Mouse (Mus musculus): ENCODE results near the gene Lair1.
"Not testable (repeated sequence)": the region's sequence is repeated elsewhere in the genome, so short reads cannot be mapped to it uniquely, and the experiment has no call there.

Gene Lair1

GRCm38 (mm10) chr7:4063013-4063412 lies at the start of gene Lair1:
Gene Lair1, minus strand, starts transcription at chr7:4063204.
- no peak for DNase-seq (ENCODE audit: low spot score in 2 of 2)

- DNase-seq (ENCODE audit: low spot score in 2 of 2): no peak
These were observed 48.8 kb upstream of the Lair1 start for GRCm38 (mm10) chr7:4111766-4112165.

GRCm38 (mm10) chr7:4103411-4103810 lies 40.4 kb upstream of the Lair1 start:
- DNase-seq (ENCODE audit: low spot score in 2 of 2): no peak

GRCm38 (mm10) chr7:4101144-4101543 lies 38.1 kb upstream of the Lair1 start:
- DNase-seq (ENCODE audit: low spot score in 2 of 2): no peak

DNA sequence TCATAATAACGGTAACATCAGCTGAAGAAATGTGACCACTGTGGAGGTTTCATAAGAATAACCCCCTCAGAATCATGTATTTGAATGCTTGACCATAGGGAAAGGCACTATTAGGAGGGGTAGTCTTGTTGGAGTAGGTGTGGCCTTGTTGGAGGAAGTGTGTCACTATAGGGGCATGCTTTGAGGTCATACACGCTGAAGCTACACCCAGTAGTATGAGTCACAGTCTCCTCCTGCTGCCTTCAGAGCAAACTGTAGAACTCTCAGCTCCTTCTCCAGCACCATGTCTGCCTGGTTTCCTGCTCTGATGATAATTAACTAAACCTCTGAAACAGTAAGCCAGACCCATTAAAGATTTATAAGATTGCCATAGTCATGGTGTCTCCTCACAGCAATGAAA lies 35.8 kb upstream of the Lair1 start:
- no peak for DNase-seq (ENCODE audit: low spot score in 2 of 2)

- no peak for DNase-seq (ENCODE audit: low spot score in 2 of 2)
These were observed 35.3 kb upstream of the Lair1 start for GRCm38 (mm10) chr7:4098301-4098700.

DNA sequence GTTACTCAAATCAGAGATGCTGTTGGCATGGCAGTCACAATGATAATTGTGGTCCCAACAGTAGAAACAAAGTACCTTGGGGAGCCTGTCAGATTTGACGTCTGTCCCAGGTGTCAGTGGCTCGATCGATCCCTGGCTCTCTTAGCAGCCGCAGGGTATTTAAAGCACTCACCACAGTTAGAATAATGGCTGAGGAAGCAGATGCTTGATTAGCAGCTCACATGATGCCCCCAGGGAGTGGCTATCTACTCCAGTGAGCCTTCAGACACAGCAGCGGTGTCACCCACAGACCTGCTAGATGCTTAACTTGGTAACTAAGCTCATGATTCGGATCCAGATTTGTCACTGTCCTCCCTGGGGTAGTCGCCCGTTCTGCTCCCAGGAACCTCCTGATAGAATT lies 28.2 kb upstream of the Lair1 start:
- peak in 1 of 2 experiments; percentile 20 for DNase-seq (ENCODE audit: low spot score in 2 of 2)

DNA sequence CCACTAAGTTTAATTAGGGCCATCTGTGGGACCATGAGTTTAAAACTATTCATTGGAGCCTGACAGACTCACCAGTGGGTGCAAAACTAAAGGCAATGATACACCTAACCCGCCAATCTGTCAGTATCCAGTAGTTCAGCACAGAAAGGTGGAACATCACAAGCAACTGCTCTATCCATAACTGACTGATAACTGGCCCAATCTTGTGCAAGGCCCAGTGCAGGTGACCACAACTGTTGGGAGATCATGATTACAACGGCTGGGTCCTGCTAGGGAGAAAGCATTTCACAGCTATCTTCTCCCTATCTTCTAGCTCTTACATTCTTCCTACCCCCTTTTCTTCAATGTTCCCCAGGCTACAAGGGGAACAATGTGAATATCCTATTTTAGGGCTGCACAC lies 25.7 kb upstream of the Lair1 start:
- DNase-seq (ENCODE audit: low spot score in 2 of 2): no peak

GRCm38 (mm10) chr7:4087896-4088480 lies 25.0 kb upstream of the Lair1 start:
- DNase-seq (ENCODE audit: low spot score in 2 of 2): no peak

GRCm38 (mm10) chr7:4087238-4087895 lies 24.4 kb upstream of the Lair1 start:
- DNase-seq (ENCODE audit: low spot score in 2 of 2): no peak

DNA sequence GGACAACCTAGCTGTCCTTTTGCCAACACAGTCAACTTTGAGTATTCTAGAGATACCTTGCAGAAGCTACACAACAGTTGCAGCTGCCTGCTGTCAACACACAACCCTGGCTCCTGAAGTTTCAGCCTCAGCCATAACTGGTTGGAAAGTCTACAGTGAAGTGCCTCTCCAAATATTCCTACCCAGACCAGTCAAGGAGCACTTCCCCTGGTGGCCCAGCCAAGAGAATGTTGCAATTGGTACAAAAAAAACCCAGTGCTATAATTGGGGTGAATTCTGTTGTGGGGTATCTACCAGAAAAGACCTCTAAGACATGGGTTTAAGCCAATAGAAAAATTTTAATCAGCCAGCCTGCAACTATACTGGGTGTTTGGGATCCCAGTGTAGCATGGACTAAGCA lies 22.6 kb upstream of the Lair1 start:
- no peak for DNase-seq (ENCODE audit: low spot score in 2 of 2)

DNA sequence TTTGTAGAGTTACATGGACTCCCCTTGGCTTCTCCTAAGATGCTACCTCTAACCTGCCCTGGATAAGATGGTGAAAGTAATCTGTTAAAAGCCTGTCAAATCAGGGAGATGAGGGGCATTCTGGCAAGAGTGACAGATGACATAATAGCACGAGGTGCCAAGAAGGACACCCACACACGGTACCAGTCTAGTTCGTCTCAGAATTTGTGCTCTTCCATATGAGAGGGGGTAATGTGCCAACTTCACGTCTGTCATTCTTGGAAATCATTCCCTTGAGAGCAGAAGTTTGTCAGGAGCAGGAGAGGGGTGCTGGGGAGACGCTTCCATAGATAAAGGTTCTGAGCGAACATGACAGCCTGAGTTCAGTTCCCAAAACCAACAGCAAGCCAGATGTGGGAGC lies 21.2 kb upstream of the Lair1 start:
- DNase-seq (ENCODE audit: low spot score in 2 of 2): no peak

DNA sequence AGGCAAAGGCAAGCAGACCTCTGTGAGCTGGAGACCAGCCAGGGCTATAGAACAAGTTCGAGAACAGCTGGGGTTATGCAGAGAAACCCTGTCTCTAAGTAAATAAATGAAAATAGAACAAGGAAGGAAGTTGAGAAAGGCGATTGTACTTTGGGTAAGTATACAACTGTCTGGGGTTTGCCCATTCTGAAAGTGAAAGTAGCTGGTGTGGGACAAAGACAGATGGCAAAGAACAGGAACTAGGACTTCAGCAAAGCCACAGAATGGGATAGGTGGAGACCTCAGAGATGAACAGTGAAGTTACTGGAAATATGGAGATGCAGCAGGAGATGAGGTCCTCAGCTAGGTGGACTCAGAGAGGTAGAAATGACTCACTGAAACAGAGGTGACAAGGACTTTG lies 19.8 kb upstream of the Lair1 start:
- peak in 1 of 2 experiments; percentile 27 for DNase-seq (ENCODE audit: low spot score in 2 of 2)

DNA sequence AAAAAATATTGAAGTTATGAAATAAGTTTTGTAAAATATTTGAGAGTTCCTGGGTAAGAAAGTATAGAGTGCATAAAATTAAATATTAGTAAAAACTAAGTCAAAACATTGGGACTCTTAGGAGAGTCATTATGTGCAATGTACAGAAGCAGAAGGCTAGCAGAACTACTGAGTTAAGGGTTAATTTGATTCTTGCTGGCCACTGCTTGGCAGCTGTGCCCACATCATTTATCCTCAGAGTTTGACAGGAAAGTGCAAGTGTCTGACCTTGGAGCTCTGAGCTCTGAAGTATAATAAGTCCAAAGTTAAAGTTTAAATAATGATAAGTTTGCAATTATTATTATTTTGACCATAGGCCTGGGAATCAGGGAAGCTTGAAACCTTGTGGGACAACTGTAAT lies 18.7 kb upstream of the Lair1 start:
- DNase-seq (ENCODE audit: low spot score in 2 of 2): no peak

DNA sequence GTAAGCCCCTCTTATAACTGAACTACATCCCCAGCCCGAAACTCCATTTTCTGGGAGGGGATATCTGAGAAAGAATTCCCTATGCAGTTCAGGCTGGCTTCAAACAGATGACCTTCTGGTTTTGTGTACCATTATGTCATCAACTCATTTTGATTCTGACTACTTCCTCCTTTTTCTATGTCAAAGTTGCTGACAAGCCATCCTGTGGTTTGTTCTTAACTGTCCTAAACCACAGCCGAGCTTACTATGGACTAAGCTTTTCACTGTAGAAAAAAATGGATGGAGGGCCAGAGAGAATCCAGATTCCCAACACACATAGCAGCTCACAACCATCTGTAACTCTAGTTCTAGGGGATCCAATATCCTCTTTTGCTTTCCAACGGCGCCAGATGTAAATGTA lies 17.5 kb upstream of the Lair1 start:
- no peak for DNase-seq (ENCODE audit: low spot score in 2 of 2)

GRCm38 (mm10) chr7:4079511-4079910 lies 16.5 kb upstream of the Lair1 start:
- no peak for DNase-seq (ENCODE audit: low spot score in 2 of 2)

- no peak for DNase-seq (ENCODE audit: low spot score in 2 of 2)
These were observed 10.1 kb upstream of the Lair1 start for GRCm38 (mm10) chr7:4073144-4073543.

DNA sequence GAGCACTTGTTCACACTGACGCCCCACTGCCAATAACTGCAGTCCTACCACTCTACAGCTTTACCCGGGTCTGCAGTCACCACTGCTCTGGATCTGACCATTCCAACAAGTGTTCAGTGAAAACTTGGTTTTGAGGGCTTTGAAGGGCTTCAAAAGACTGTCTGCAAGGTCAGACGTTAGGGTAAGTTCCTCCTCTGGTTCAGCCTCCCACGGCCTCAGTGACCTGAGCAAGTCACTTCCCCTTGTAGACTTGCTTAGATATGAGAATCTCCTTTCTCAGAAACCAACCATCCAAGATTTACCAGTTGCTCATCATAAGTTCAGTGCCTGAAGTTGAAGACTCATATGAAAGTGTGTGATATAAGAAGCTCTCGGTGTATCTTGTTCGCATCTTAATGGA lies 8.1 kb upstream of the Lair1 start:
- peak; percentile 29 to 62 for DNase-seq (ENCODE audit: low spot score in 2 of 2)

DNA sequence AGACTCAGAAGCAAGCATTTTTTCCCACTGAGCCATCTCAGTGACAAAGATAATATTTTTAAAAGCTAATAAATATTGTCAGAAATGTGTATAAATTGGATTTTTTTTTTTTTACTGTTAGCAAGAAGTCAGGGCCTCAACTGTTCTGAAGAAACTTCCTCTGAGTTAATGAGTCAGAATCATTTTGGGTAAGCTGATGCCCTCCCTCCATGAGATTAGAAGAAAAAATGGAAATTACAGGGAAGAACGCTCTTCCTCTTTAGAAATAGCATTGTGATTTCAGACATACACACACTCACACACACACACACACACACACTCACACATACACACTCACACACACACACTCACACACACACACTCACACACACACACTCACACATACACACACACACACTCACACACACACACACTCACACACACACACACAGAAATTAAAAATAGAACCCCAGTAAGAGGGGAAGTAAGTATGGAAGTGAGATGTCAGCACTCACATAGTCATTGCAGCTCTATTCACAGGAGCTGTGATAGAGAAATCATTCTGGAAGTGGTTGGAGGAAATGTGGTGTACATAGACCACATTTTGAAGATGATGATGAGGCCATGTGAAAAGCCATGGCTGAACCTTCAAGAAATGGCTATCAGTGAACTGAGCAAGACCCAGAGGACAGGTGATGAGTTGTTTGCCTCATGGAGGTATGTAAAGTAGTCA lies 866 bp upstream of the Lair1 start:
- no peak for DNase-seq (ENCODE audit: low spot score in 2 of 2)

- not testable (repeated sequence) for DNase-seq (ENCODE audit: low spot score in 2 of 2)
These were observed 2.3 kb downstream of the Lair1 start for GRCm38 (mm10) chr7:4060602-4061188.

DNA sequence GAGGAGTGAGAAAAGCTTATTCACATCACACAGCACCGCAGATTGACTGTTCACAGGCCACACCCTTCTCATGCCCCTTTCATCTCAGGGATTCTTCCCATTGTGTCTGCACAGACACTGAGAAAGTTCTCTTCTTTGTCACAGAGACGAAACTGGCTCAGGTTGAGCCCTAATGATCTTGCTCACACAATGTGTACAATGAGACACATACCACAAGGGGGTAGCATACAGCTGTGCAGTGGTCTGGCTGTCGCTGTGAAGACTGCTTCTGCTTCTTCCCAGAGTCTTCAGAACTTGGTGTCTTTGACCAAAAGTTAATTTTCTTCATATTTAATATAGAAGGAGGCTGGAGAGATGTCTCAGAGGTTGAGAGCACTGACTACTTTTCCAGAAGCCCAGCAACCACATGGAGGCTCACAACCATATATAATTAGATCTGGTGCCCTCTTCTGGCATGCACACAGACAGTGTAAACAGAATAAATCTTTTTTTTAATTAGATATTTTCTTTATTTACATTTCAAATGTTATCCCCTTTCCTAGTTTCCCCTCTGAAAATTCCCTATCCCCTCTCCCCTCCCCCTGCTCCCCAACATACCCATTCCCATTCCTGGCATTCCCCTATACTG lies 36.1 kb downstream of the Lair1 start:
- peak; percentile 18 to 60 for DNase-seq (ENCODE audit: low spot score in 2 of 2)

DNA sequence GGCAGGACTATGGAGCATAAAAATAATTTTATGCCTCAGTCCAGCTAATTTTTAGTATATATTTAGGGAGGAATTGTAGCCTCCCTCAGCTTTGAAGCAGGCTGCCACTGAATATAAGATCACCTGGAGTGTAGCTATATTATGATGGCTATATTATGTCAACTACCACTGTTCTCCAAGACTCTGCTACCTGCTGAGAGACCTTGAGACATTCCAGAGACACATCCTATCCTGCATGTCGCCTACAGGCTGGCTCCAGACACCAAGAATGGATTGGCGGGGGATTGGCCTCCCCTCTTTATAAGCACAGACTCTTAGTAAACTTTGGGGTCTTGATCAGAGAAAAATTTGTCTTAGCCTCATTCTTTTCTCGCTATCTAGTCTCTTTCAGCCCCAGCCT lies 58.4 kb downstream of the Lair1 start:
- not testable (repeated sequence) for DNase-seq (ENCODE audit: low spot score in 2 of 2)

All from spleen, postnatal 4 days (tissue).